Mouse (Mus musculus) cerebellum, adult 11-12 months (tissue): ENCODE measurements around the gene Sema5b.

ENCODE experiments used
- DNase-seq: peaks from one replicate; pipeline ENCODE4 v3.0.0; 2022

Gene Sema5b

GRCm38 (mm10) chr16:35541117-35541641, at the start of gene Sema5b:
Gene Sema5b, plus strand, starts transcription at chr16:35541145.
- DNase-seq: peak; percentile 36

GRCm38 (mm10) chr16:35500342-35500741, 40.6 kb upstream of the Sema5b start:
- no peak for DNase-seq

GRCm38 (mm10) chr16:35501106-35501760, 39.7 kb upstream of the Sema5b start:
- DNase-seq: no peak

- DNase-seq: no peak
Observed at GRCm38 (mm10) chr16:35502456-35502855, 38.5 kb upstream of the Sema5b start.

GRCm38 (mm10) chr16:35504266-35504665, 36.7 kb upstream of the Sema5b start:
- no peak for DNase-seq

GRCm38 (mm10) chr16:35505786-35506185, 35.2 kb upstream of the Sema5b start:
- no peak for DNase-seq

GRCm38 (mm10) chr16:35508581-35508980, 32.4 kb upstream of the Sema5b start:
- DNase-seq: no peak

DNA sequence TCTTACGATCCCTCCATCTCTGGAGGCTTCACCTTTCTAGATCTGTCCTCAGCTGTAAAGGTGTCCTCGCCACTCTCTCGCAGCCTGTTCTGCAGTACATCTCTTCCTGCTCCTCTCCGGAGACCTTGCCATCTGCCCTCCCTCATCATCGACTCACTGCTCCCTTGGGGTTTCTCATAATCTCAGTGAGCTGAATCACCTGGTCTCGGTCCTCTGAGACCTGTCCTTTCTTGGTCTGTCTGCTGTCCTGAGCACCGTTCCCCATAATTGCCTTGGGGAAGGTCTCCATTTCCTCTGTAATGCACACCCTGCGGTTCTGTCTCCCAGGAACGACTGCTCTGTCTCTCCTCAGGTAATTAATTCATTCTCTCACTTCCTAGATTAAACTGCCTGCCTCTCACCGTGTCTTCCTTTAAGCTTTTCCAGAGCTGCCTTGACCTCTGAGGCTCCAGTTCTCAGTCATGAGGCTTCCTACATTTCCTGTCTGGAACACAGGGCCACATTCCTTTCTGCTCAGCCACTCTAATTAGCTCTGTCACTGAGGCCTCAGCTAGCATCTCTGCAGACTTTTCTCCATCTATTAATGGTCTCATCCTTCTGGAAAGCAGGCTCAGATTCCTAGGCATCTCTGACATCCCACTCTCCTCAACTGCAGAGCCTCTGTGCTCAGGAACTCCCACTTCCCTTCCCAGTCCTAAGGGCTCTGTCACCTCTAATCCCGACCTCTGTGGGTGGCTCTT, 31.4 kb upstream of the Sema5b start:
- DNase-seq: no peak

- DNase-seq: no peak
Observed at GRCm38 (mm10) chr16:35515977-35516612, 24.9 kb upstream of the Sema5b start.

GRCm38 (mm10) chr16:35517976-35518951, 22.7 kb upstream of the Sema5b start:
- no peak for DNase-seq

DNA sequence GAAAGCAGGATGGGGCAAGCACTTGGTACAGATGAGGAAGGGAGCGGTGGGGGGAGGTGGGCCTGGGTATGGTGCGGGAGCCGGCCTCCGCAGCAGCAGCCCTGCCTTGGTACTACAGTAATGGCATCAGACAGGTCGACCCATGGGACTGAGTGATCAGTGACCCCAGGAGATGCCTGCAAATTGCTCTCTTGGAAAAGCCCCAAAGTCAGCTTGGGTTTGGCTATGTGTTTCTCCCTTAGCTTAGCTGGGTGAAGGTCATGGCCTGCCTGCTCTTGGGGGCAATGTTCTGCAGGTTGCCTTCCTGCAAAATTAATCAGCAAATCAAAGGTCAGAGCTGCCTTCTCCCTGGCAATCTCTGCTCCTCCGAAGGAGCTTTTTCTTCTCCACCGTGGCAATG, 21.7 kb upstream of the Sema5b start:
- no peak for DNase-seq

DNA sequence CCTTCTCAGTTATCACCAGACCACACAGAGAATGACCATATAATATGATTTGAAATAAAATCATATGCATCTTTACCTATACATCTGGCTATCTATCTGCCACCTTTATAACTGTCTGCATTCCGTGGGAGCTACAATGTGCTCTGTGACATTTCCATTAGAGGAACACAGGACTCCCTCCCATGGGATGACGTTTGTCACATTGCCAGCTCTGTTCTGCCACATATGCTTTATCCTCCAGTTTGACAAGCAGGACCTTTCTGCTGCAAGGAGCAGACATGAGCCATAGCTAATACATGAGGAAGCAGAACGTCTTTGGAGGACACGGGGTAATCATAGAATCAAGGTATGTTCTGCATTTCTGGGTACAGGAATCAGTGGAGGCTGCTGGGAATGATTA, 16.7 kb upstream of the Sema5b start:
- DNase-seq: no peak

DNA sequence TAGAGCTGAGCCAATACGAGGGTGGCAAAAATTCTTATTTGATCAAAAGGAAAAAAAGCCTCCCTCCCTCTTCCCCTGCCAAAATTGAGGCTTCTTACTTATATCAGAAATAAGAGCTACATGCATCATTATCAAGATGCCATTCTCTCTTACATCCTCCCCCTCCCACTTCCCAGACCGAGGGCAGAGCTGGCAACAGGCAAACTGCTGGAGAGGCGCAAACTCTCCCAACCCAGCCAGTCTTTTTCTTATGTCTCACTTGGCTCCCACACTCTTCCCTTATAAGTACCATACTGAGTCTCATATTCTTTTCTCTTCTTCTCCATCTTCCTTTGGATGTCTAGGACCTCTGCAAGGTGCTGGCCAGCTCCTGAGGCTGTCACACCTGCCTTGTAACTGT, 6.3 kb upstream of the Sema5b start:
- DNase-seq: no peak

DNA sequence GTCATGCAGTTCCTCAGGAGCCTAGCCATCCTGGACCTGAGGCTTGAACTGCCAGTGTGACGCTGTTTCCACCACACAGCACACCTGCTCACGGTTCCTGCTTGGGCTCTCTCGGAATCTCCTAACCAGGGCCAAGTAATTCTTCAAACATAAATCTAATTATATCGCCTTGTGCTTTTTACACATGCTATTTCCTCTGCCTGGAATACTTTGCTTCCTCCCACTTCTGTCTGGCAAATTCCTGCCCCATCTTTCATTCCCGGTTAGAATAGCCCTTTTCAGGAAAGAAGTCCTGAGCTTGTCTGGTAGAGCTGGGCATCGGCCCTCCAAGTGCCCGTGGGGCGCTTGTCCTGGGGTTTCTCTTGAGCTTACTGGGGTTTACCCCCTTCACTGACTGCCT, 3.3 kb upstream of the Sema5b start:
- DNase-seq: no peak

DNA sequence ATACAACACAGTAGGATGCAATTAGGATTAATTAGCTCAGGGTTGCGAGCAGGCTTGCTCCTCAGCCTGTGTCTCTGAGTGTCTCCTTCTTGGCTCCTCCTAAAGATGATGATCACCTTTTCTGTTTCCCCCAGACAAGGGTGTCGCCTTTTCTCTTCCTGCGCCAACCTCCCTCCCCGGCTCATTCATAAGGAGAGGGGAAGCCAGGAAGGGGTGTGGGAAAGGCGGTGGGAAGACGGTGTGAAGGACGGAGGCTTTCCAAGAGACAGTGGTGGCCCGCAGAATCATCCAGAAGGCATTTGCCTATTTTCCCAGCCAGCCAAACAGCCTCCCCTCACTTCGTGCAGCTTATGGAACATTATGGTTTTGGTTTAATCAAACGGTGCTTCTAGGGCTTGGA, 1.9 kb upstream of the Sema5b start:
- DNase-seq: no peak

- DNase-seq: peak; percentile 30
Observed at GRCm38 (mm10) chr16:35540333-35541116, 420 bp upstream of the Sema5b start.

DNA sequence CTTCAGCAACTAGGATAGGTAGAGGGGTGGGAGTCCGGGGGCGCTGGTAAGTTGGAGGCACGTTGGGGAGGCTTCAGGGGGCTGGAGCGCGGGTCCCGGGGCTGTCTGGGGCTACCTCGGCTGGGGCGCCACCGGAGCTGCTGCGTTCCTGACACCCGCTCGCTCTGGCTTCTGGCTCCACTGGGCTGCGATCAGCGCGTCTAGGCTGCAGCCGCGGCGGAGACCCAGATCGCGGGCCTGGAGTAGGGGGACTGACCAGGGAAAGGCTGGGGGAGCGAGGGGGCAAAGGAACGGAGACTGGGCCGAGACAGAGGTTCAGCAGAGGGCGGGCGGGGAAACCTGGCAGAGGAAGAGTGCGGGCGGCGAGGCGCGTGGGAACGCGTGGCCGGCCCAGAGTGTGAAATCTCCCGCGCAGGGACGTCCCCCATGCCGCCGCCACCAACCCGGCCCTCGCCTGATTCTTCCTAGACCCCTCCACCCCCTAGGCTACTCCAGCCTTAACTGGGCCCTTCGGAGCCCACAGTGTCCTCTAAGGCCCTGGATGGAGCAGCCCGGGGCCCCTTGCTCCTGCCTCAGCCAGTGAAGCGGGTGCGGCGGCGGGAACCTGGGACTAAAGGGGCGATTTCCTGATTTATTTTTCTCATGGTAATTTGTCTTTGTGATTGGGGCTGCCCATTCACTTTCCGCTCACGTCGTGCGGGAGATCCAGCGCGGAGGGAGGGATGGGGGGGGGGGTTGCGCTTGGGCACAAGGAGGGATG, 896 bp downstream of the Sema5b start:
- peak; percentile 14 for DNase-seq

DNA sequence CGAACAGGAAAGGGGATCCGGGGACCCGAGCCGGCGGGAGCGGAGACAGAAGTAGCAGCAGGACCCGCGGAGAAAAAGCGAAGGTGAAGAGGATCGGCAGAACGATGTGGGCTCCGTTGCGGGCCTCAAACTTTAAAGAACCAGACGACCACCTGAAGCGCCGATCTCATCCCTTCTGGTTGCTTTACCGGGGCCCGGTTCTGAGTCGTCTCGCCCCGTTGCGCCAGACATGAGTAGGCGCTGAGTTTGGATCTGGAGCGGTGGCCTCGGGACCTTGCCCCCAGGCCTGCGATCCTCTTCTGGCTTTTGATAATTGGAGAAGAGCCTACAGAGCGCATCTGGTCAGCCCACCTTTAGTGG, 1.5 kb downstream of the Sema5b start:
- DNase-seq: no peak

DNA sequence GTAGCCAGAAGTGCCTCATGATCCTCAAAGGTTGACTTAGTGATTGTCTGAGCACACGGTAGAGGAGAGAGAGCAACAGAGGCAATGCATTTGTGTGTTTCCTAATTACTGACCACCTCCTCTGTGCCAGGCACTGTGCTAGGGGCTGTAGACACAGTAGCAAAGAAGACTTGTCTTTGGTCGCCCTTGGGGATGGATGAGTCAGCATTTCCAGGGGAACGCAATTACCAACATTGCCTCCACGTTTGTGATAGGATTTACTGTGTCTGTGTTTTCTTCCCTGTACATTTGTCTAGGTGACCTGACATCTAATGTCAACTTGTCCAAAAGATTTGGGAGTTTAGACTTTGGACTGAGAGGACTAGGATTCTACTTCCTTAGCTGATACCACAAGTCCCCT, 4.8 kb downstream of the Sema5b start:
- DNase-seq: no peak

GRCm38 (mm10) chr16:35547966-35548365, 7.0 kb downstream of the Sema5b start:
- no peak for DNase-seq

DNA sequence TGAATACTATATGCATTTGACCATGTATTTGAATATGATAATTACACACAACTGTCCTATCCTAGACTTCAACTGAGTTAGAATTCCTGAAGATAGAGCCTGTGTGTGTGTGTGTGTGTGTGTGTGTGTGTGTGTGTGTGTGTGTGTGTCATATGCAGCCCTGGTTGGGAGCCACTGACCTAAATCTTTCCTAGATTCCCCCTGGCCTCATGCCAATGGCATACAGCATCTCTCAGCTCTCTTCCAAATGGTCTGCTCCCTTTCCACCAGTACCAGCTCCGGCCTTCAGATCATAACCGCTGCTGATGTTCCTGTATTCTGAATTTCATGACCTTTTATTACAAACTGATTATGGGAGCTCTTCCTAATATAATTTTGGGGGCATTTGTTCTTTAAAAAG, 8.4 kb downstream of the Sema5b start:
- DNase-seq: peak; percentile 34
